Mouse (Mus musculus) embryonic facial prominence, embryonic 14.5 days (tissue): ENCODE measurements around the gene Dgcr2. TPM values are rescaled to one million over a fixed set of nuclear protein-coding genes. Genes with fewer than 3 reads are reported as not detected.

Experiments
- ATAC-seq: fragments of 200-750 bp; cut with Nextera tagmentation; 2 replicates; pipeline ENCODE4 v1.8.0; 2017; ENCODE audit warnings: low read depth, moderate number of reproducible peaks, moderate TSS enrichment
- DNase-seq: peaks from one replicate; pipeline ENCODE4 v3.0.0-alpha.2; 2015; ENCODE audit warnings: low spot score
- H3K27ac ChIP-seq: fragments of 300-500 bp; sonication (generic); replicated peaks from 2 replicates; pipeline ENCODE4 v1.5.1; 2014; ENCODE audit warnings: low read depth, mild to moderate bottlenecking, low read length, moderate library complexity
- H3K27me3 ChIP-seq: fragments of 300-500 bp; sonication (generic); replicated peaks from 2 replicates; pipeline ENCODE4 v1.6.1; 2014; ENCODE audit warnings: low read length; ENCODE audit not compliant: control insufficient read depth, insufficient read depth
- H3K36me3 ChIP-seq: fragments of 300-500 bp; sonication (generic); 2 replicates; pipeline ENCODE4 v1.6.1; 2014; ENCODE audit warnings: low read length, mixed read lengths; ENCODE audit not compliant: control insufficient read depth, insufficient read depth
- H3K4me1 ChIP-seq: fragments of 300-500 bp; sonication (generic); 2 replicates; pipeline ENCODE4 v1.6.1; 2014; ENCODE audit warnings: antibody characterized with exemption, low read length; ENCODE audit not compliant: control insufficient read depth, insufficient read depth
- H3K4me2 ChIP-seq: fragments of 300-500 bp; sonication (generic); 2 replicates; pipeline ENCODE4 v1.6.1; 2014; ENCODE audit warnings: low read depth, mild to moderate bottlenecking, low read length, moderate library complexity, mixed read lengths
- H3K4me3 ChIP-seq: fragments of 300-500 bp; sonication (generic); 2 replicates; pipeline ENCODE4 v1.5.1; 2014; ENCODE audit warnings: low read depth, mild to moderate bottlenecking, low read length
- H3K9ac ChIP-seq: fragments of 300-500 bp; sonication (generic); 2 replicates; pipeline ENCODE4 v1.6.1; 2014; ENCODE audit warnings: low read depth, mild to moderate bottlenecking, low read length, moderate library complexity, mixed read lengths
- H3K9me3 ChIP-seq: fragments of 300-500 bp; sonication (generic); 2 replicates; pipeline ENCODE4 v1.6.1; 2016; ENCODE audit warnings: low read length; ENCODE audit not compliant: control insufficient read depth
- WGBS: fragments of 180-500 bp; shearing (Covaris S2); extraction: QIAGEN DNeasy Blood & Tissue Kit; methylation state at CpG from one replicate; pipeline ENCODE4 v1.1.7; 2014; 5-methylcytosine and 5-hydroxymethylcytosine counted together
- polyA plus RNA-seq: library from polyadenylated mRNA; unstranded; fragments of >200 nt; fragmentation: Nextera tagmentation; extraction: Ambion mirVana; gene quantifications from 2 replicates; pipeline ENCODE4 v1.2.1, GENCODE M21; 2014

Gene Dgcr2
- polyA plus RNA-seq, 1 experiment from 2014 or later = 81.9 TPM

DNA sequence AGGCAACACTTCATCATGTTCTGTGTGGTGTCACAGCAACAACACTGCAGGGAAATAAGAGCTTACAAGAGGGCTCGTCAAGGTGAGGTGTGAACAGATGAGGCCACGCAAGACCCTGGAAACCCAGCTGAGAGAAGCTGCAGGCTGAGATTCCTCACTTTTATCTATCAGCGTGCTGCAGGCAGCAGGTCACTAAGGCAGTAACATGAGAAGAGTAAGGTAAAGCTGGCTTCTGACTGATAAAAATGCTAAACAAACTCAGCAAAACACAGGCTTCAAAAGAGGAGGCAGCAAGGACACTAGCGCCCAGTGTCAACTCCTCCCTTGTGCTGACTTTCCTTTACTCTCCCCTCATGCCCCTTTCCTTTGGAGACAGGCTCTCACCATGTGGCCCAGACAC lies 25.4 kb downstream of the Dgcr2 start:
- DNase-seq = no peak
- Histone ChIP-seq H3K36me3 (peaks cover 53% of the 10 kb centered on the region), H3K4me2 (no peak overlapping the region), H3K9ac (no peak overlapping the region), H3K4me1 (no peaks in the 10 kb centered on the region), H3K4me3 (no peak overlapping the region), H3K27ac (no peak overlapping the region), H3K9me3 (no peaks in the 10 kb centered on the region), H3K27me3 (no peaks in the 10 kb centered on the region)
- no peak for ATAC-seq
- WGBS = 57% methylated on average over 4 of the region's 4 CpGs

DNA sequence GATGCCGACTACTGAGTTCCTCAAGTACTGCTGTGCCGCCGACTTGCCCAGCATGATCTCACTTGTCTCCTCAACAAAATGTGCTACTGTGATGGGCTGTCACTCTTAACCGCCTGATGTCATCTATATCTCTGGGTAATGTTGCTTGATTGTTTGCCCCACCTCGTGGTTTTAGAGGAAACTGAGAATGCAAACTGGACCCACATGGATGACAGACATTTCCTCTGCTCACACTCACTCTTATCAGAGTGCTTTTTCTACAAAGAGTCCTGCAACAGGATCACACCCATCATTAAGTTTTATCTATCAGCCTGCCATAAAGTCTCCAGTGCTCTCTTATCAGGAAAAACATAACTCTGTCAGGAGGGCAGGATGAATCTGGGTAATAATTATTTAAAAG lies 27.1 kb downstream of the Dgcr2 start:
- H3K36me3 ChIP-seq = peaks cover 43% of the 10 kb centered on the region
- DNase-seq (no peak), ATAC-seq (no peak)
- H3K4me1 ChIP-seq = no peaks in the 10 kb centered on the region
- H3K9me3 ChIP-seq = no peaks in the 10 kb centered on the region
- H3K27ac ChIP-seq = no peak overlapping the region
- no peak overlapping the region for H3K9ac ChIP-seq
- WGBS = 81% methylated on average over 5 of the region's 5 CpGs
- H3K27me3 ChIP-seq = no peaks in the 10 kb centered on the region
- no peak overlapping the region for H3K4me3 ChIP-seq
- no peak overlapping the region for H3K4me2 ChIP-seq

DNA sequence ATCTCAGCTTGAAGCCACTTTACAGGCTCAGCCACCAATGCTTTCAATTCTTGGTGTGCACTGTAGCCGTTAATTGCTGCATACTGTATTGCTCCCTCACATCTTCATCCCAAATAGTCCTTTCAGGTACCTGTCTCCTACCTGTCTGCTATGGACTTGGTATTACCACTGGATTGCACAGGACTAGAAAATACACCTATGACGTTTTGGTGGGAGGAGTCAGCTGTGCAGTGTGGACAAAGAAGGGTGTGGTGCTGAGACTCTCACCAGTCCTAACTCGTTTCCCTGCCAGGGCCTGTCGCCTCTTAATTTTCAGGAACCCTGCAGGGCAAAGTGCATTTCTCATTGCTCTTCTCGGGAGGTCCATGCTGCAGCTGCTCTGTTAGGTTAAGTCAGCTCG lies 32.6 kb downstream of the Dgcr2 start:
- Histone ChIP-seq H3K9ac (no peak overlapping the region), H3K27ac (no peak overlapping the region), H3K27me3 (no peaks in the 10 kb centered on the region), H3K36me3 (peaks cover 41% of the 10 kb centered on the region), H3K4me3 (no peak overlapping the region), H3K4me1 (no peaks in the 10 kb centered on the region), H3K4me2 (no peak overlapping the region), H3K9me3 (no peaks in the 10 kb centered on the region)
- ATAC-seq = peak; percentile 44
- 80% methylated on average over 6 of the region's 6 CpGs for WGBS
- peak; percentile 47 for DNase-seq

DNA sequence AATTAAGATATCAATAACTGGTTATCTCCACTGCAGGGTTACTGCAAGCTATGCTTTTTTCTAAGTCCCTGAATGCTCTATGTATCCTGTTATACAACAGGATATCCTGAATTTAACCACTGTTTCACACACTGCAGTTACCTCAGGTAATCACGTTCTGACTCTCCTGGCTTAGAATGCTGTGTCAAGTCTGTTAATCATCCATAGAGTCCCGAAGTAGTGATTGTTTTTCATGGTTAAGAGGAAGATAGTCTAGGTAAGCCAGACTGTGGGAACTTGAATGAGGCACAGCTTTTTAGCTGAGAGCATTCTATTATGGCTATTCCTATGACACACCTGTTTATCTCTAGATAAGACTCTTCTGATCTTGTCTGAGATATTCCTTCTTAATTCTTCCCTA lies 33.1 kb downstream of the Dgcr2 start:
- no peak overlapping the region for H3K4me3 ChIP-seq
- peaks cover 37% of the 10 kb centered on the region for H3K36me3 ChIP-seq
- no peaks in the 10 kb centered on the region for H3K4me1 ChIP-seq
- no peak overlapping the region for H3K27ac ChIP-seq
- no peak overlapping the region for H3K9ac ChIP-seq
- H3K27me3 ChIP-seq = no peaks in the 10 kb centered on the region
- H3K9me3 ChIP-seq = no peaks in the 10 kb centered on the region
- WGBS = 90% methylated on average over 2 of the region's 2 CpGs
- no peak for ATAC-seq
- H3K4me2 ChIP-seq = no peak overlapping the region
- DNase-seq = no peak

DNA sequence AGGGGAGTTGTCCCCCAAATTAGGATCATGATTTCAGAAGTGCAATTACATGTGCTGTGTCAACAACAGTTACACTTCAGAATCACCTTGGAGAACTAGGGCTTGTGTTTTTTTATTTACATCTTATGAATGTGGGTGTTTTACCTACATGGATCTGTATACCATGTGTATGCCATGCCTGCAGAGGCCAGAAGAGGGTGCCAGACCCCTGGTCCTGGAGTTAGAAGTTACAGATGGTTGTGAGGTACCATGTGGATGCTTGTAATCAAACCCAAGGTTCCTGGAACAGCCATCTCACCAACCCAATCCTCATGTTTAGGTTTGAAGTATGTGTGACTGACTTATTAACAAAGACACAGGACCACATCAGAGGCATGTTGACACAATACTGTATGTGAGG lies 39.8 kb downstream of the Dgcr2 start:
- Histone ChIP-seq H3K4me2 (no peak overlapping the region), H3K4me3 (no peak overlapping the region), H3K4me1 (no peaks in the 10 kb centered on the region), H3K27ac (no peak overlapping the region), H3K9ac (no peak overlapping the region), H3K9me3 (no peaks in the 10 kb centered on the region), H3K36me3 (peaks cover 65% of the 10 kb centered on the region), H3K27me3 (no peaks in the 10 kb centered on the region)
- ATAC-seq (peak; percentile 81), DNase-seq (peak; percentile 14)

DNA sequence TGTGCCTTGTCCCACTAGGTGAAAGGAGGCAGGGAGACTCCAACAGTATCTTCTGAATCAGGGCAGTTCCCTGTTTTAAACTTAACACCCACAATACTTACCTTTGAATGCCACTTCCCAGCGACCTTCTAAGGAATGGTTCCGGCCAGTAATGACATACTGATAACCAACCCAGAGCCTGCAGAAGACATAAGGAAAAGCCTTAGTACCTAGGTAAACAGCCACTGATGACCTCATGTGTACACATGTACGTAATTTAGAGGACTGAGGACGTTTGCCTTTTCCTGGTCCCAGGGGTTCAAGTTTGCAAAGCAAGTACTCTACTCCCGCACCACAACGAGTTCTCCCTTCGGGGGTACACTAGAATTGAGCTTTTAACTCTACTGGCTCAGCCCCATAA lies 41.2 kb downstream of the Dgcr2 start:
- no peak for DNase-seq
- H3K9me3 ChIP-seq = no peaks in the 10 kb centered on the region
- WGBS = 90% methylated on average over 7 of the region's 7 CpGs
- H3K4me3 ChIP-seq = no peak overlapping the region
- H3K27me3 ChIP-seq = no peaks in the 10 kb centered on the region
- H3K4me2 ChIP-seq = no peak overlapping the region
- H3K36me3 ChIP-seq = peaks cover 79% of the 10 kb centered on the region
- no peak overlapping the region for H3K27ac ChIP-seq
- ATAC-seq = no peak
- no peaks in the 10 kb centered on the region for H3K4me1 ChIP-seq
- H3K9ac ChIP-seq = no peak overlapping the region

DNA sequence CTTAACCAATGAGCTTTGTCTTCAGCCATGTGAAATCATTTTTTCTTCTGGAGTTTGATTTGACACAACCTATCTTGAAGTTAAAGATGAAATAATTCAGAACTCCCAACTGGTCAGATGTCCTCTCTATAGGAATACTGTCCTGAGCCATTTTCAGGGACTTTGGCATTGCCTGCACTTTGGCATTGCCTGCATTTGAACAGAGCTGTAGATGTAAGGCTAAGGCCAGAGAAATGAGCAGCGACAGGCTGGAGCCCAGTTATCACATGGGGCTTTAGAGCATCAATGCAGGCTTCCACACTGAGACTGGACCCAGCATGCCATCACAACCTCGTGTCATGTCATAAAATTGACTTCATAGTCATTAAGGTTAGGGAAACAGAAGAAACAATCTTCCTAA lies 45.1 kb downstream of the Dgcr2 start:
- no peaks in the 10 kb centered on the region for H3K27me3 ChIP-seq
- peaks cover 94% of the 10 kb centered on the region for H3K36me3 ChIP-seq
- no peak overlapping the region for H3K4me3 ChIP-seq
- DNase-seq (no peak), ATAC-seq (no peak)
- no peak overlapping the region for H3K4me2 ChIP-seq
- WGBS = 79% methylated on average over 2 of the region's 2 CpGs
- H3K27ac ChIP-seq = no peak overlapping the region
- no peaks in the 10 kb centered on the region for H3K4me1 ChIP-seq
- H3K9me3 ChIP-seq = no peaks in the 10 kb centered on the region
- no peak overlapping the region for H3K9ac ChIP-seq

DNA sequence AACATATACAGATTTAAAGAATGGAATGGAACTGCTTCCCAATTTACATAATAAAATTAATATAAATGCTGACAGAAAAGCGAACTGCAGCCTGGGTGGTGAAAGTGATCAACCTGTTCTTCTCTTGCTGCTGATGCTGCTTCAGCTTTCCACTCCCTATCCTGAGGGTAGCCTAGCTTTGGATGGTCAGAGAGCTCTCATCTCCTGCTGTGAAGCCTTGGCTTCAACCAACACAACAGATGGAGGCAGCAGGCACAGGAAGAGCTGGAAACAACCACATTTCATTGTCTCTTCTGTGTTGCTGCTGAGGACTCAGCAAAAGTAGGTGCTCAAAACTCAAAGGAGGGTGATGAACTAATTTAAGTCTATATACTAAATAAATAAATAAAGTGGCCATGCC lies 46.5 kb downstream of the Dgcr2 start:
- no peaks in the 10 kb centered on the region for H3K4me1 ChIP-seq
- H3K4me2 ChIP-seq = no peak overlapping the region
- no peaks in the 10 kb centered on the region for H3K27me3 ChIP-seq
- no peak for DNase-seq
- H3K9me3 ChIP-seq = no peaks in the 10 kb centered on the region
- no peak for ATAC-seq
- H3K27ac ChIP-seq = no peak overlapping the region
- WGBS = 87% methylated on average over 1 of the region's 1 CpGs
- H3K9ac ChIP-seq = no peak overlapping the region
- H3K4me3 ChIP-seq = no peak overlapping the region
- peaks cover 93% of the 10 kb centered on the region for H3K36me3 ChIP-seq

DNA sequence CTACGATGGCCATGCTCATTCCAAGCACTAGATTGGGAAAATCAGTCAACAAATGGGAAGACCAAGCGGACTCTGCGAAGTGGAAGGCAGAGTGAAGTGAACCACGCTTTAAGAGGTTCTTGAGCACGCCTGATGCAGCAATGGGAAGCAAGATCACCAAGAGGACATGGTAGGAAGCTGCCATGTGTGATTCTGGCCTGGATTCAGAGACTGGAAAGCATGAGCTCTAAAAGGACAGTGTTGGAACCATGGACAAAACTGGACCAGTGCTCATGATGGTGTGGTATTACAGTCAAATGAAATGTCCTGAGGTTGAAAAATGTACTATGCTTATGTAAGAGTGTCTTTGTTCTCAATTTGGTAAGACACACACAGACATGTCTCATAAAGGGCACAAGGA lies 47.0 kb downstream of the Dgcr2 start:
- no peak overlapping the region for H3K27ac ChIP-seq
- H3K4me2 ChIP-seq = no peak overlapping the region
- no peaks in the 10 kb centered on the region for H3K4me1 ChIP-seq
- no peaks in the 10 kb centered on the region for H3K27me3 ChIP-seq
- no peak overlapping the region for H3K9ac ChIP-seq
- no peaks in the 10 kb centered on the region for H3K9me3 ChIP-seq
- no peak overlapping the region for H3K4me3 ChIP-seq
- ATAC-seq (no peak), DNase-seq (no peak)
- peaks cover 92% of the 10 kb centered on the region for H3K36me3 ChIP-seq
- 94% methylated on average over 5 of the region's 5 CpGs for WGBS
